Mouse (Mus musculus): ENCODE measurements around the gene Optc. TPM values are rescaled to one million over a fixed set of nuclear protein-coding genes. Genes with fewer than 3 reads are reported as not detected.

The Optc gene
- total and polyA plus RNA-seq, 2 experiments from 2014 or later = 3.7 to 10.4 TPM

DNA sequence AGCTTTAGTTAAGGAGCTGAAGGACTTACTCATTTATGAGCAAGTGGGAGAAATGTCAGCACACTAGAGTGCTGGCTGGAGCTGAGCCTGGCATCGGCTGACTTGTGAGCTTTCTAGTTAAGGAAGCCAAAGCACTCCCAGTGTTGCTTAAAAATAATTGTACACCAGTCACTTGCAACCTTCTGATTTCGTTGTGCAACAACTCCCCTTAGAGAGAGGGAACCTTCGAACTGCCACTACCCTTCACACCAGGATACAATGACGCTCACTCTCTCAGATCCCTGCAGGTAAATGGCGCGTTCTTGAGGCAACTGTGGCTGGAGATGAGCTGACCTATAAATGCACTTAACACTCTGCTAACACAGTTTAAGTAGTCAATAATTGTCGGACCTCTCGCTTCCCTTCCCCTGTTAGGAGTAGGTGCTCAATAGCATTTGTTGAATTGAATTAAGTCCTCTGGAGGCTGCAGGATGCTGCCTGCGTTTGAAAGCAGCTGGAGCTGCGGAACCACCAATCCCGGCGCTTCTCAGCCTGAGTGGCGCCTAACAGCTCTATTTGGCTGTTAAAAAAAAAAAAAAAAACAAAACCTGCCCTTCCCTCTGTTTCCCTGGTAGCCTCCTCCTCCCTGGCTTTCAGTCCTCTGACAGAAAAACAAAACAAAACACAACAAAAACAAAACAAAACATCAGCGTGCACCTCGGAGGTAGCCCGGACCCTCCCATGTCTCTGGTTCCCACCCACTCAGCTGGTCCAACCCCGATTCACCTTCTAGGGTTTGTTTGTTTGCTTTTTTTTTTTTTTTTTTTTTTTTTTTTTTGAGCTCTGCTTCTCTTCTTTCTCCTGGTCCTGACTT lies 53.2 kb downstream of the Optc start:
- H3K4me2 ChIP-seq (ENCODE audit: low read depth, low read length) = peak overlapping the region; percentile 51
- peak overlapping the region; percentile 16 for H3K4me3 ChIP-seq (ENCODE audit: low read length)
- no peaks in the 10 kb centered on the region for H3K9me3 ChIP-seq (ENCODE audit: low read length)
- H3K27me3 ChIP-seq (ENCODE audit: insufficient read depth, low read length) = no peaks in the 10 kb centered on the region
- 2% methylated on average over 17 of the region's 17 CpGs for WGBS
- peaks cover 6% of the 10 kb centered on the region; the same call in 1 of the 2 replicates for H3K4me1 ChIP-seq (ENCODE audit: insufficient read depth, low read length)
- H3K27ac ChIP-seq = peak overlapping the region; percentile 33
- TF ChIP-seq CTCF (IDR thresholded peaks at IDR 0.05; ENCODE audit: low read depth) = no peak
- peak; percentile 54 for DNase-seq (ENCODE audit: low spot score)
- H3K36me3 ChIP-seq (ENCODE audit: insufficient read depth, low read length) = no peaks in the 10 kb centered on the region
- ATAC-seq = 0 out of 2 replicates have a peak, but pooled peaks have one; percentile 46
- no peak overlapping the region for H3K9ac ChIP-seq (replicated peaks; ENCODE audit: low read length)

Other genes starting within 250 kb of the Optc start
- gene Zbed6, start 247.1 kb downstream of the Optc start, total RNA-seq (2014; rRNA removed) = 6.0 and 7.8 TPM in 2 replicates
- gene Zbed6, start 247.1 kb downstream of the Optc start, polyA plus RNA-seq (2015; fragmentation: Nextera tagmentation; extraction: Ambion mirVana) = 0.15 and 0.87 TPM in 2 replicates
- 5.1 and 5.3 TPM in 2 replicates for gene Gm38394, start 246.7 kb downstream of the Optc start, total RNA-seq (2014; rRNA removed)
- gene Gm38394, start 246.7 kb downstream of the Optc start, polyA plus RNA-seq (2015; fragmentation: Nextera tagmentation; extraction: Ambion mirVana) = 1.2 and 1.7 TPM in 2 replicates
- 0.10 TPM in 1 of 2 replicates, not detected in the other for gene Lax1, start 217.9 kb downstream of the Optc start, total RNA-seq (2014; rRNA removed)
- 0.08 and 0.13 TPM in 2 replicates for gene Lax1, start 217.9 kb downstream of the Optc start, polyA plus RNA-seq (2015; fragmentation: Nextera tagmentation; extraction: Ambion mirVana)
- 56.6 and 57.3 TPM in 2 replicates for gene Atp2b4, start 107.0 kb downstream of the Optc start, total RNA-seq (2014; rRNA removed)
- gene Atp2b4, start 107.0 kb downstream of the Optc start, polyA plus RNA-seq (2015; fragmentation: Nextera tagmentation; extraction: Ambion mirVana) = 13.2 and 13.4 TPM in 2 replicates
- gene Prelp, start 13.4 kb upstream of the Optc start, total RNA-seq (2014; rRNA removed) = 6.1 and 9.1 TPM in 2 replicates
- gene Prelp, start 13.4 kb upstream of the Optc start, polyA plus RNA-seq (2015; fragmentation: Nextera tagmentation; extraction: Ambion mirVana) = 7.1 and 8.0 TPM in 2 replicates
- gene Fmod, start 129.3 kb upstream of the Optc start, total RNA-seq (2014; rRNA removed) = 10.6 and 16.3 TPM in 2 replicates
- 17.0 and 21.8 TPM in 2 replicates for gene Fmod, start 129.3 kb upstream of the Optc start, polyA plus RNA-seq (2015; fragmentation: Nextera tagmentation; extraction: Ambion mirVana)
- gene Btg2, start 171.1 kb upstream of the Optc start, total RNA-seq (2014; rRNA removed) = 11.2 and 26.1 TPM in 2 replicates
- 13.2 and 14.8 TPM in 2 replicates for gene Btg2, start 171.1 kb upstream of the Optc start, polyA plus RNA-seq (2015; fragmentation: Nextera tagmentation; extraction: Ambion mirVana)
- gene Chit1, start 203.2 kb upstream of the Optc start, total RNA-seq (2014; rRNA removed) = 0.14 TPM in 1 of 2 replicates, not detected in the other
- 0.46 and 0.48 TPM in 2 replicates for gene Chit1, start 203.2 kb upstream of the Optc start, polyA plus RNA-seq (2015; fragmentation: Nextera tagmentation; extraction: Ambion mirVana)